Mouse (Mus musculus) mouse embryonic stem cell (cell line): ENCODE measurements around the gene Kcng4.

ENCODE experiments used
- in situ Hi-C, 2 experiments: fragments of 300-500 bp; cut with MboI; formaldehyde crosslinking; loops; 1 replicate in 1 of 2; 3 replicates in 1 of 2; pipeline ENCODE4 v1.14.3; 2019 to 2020; ENCODE audit warnings: low sequenced_read_pairs in 2 of 2, low pct_unique_long_range_greater_than_20kb in 1 of 2, mixed read lengths in 1 of 2; ENCODE audit not compliant: unreplicated experiment in 1 of 2

Kcng4 gene

GRCm38 (mm10) chr8:119644981-119645597, 9.6 kb upstream of the Kcng4 start:
- in situ Hi-C loops: no loop called here

GRCm38 (mm10) chr8:119644429-119644960, 9.0 kb upstream of the Kcng4 start:
- in situ Hi-C loops: no loop called here

- in situ Hi-C loops: no loop called here
Observed at GRCm38 (mm10) chr8:119642960-119643359, 7.5 kb upstream of the Kcng4 start.

- in situ Hi-C loops: no loop called here
Observed at GRCm38 (mm10) chr8:119641058-119641457, 5.6 kb upstream of the Kcng4 start.

- in situ Hi-C loops: no loop called here
Observed at GRCm38 (mm10) chr8:119639798-119640197, 4.3 kb upstream of the Kcng4 start.

GRCm38 (mm10) chr8:119638261-119638660, 2.8 kb upstream of the Kcng4 start:
- in situ Hi-C loops: no loop called here

- in situ Hi-C loops: no loop called here
Observed at GRCm38 (mm10) chr8:119637381-119637780, 1.9 kb upstream of the Kcng4 start.

GRCm38 (mm10) chr8:119636766-119637165, 1.3 kb upstream of the Kcng4 start:
- in situ Hi-C loops: no loop called here

GRCm38 (mm10) chr8:119635958-119636357, 478 bp upstream of the Kcng4 start:
- in situ Hi-C loops: no loop called here

- in situ Hi-C loops: no loop called here
Observed at GRCm38 (mm10) chr8:119634616-119635336, 704 bp downstream of the Kcng4 start.

GRCm38 (mm10) chr8:119632909-119633308, 2.6 kb downstream of the Kcng4 start:
- in situ Hi-C loops: no loop called here

- in situ Hi-C loops: no loop called here
Observed at GRCm38 (mm10) chr8:119632246-119632645, 3.2 kb downstream of the Kcng4 start.

GRCm38 (mm10) chr8:119630841-119631240, 4.6 kb downstream of the Kcng4 start:
- in situ Hi-C loops: no loop called here

GRCm38 (mm10) chr8:119627613-119628359, 7.7 kb downstream of the Kcng4 start:
- in situ Hi-C loops: no loop called here

- in situ Hi-C loops: no loop called here
Observed at GRCm38 (mm10) chr8:119627199-119627598, 8.3 kb downstream of the Kcng4 start.

- in situ Hi-C loops: no loop called here
Observed at GRCm38 (mm10) chr8:119625788-119626187, 9.7 kb downstream of the Kcng4 start.

GRCm38 (mm10) chr8:119624916-119625315, 10.6 kb downstream of the Kcng4 start:
- in situ Hi-C loops: no loop called here

GRCm38 (mm10) chr8:119623744-119624143, 11.7 kb downstream of the Kcng4 start:
- in situ Hi-C loops: no loop called here

- in situ Hi-C loops: no loop called here
Observed at GRCm38 (mm10) chr8:119623061-119623460, 12.4 kb downstream of the Kcng4 start.
